Mouse (Mus musculus) G1E (cell line): ENCODE data around the gene Il9.

ENCODE experiments used
- CTCF ChIP-seq: IDR thresholded peaks from 2 replicates; pipeline ENCODE4 v1.5.1; 2012; ENCODE audit warnings: low read depth, low read length, inconsistent platforms, mixed read lengths
- GATA1 ChIP-seq: IDR thresholded peaks from 2 replicates; pipeline ENCODE4 v1.6.1; 2012; ENCODE audit warnings: borderline replicate concordance, low read length, inconsistent platforms, mixed read lengths
- GATA2 ChIP-seq: IDR thresholded peaks from 2 replicates; pipeline ENCODE4 v1.6.1; 2012; ENCODE audit warnings: low read depth, low read length, inconsistent platforms, borderline replicate concordance
- POLR2AphosphoS5 ChIP-seq: IDR thresholded peaks from 2 replicates; pipeline ENCODE4 v1.6.1; 2012; ENCODE audit warnings: low read depth, low read length, inconsistent platforms; ENCODE audit not compliant: insufficient replicate concordance
- TAL1 ChIP-seq: conservative IDR thresholded peaks from 2 replicates; pipeline ENCODE4 v1.6.1; 2012; ENCODE audit warnings: low read depth, low read length, inconsistent platforms, mixed read lengths

- TF ChIP-seq GATA1 (no peak), CTCF (no peak), TAL1 (no peak), GATA2 (no peak), POLR2AphosphoS5 (no peak)
These were observed 32.0 kb downstream of the Il9 start for GRCm38 (mm10) chr13:56450035-56450434.
